Mouse (Mus musculus): ENCODE measurements at regions not wholly inside any gene's neighbourhood (a gene's known extent, or its start where the extent isn't known, plus 50 kb on each side); places are given as distances from the start of the nearest gene placed in this dataset.

GRCm38 (mm10) chr3:57136847-57137246 is 164.9 kb downstream of the Tm4sf1 start:
- TF ChIP-seq CTCF (conservative IDR thresholded peaks at IDR 0.05; ENCODE audit: insufficient read depth, insufficient read length, low read depth, low read length) (no peak), POLR2A (IDR thresholded peaks at IDR 0.05; ENCODE audit: low read depth, low read length) (no peak)

Measured in kidney, adult 2 months (tissue).